Comparison of ENCODE assay signal across 11 mouse cellular contexts in genomic region chr4:22835381-22836123, GRCm38 (mm10).
DNase-seq lines count a peak whose midpoint lies in the region; ATAC-seq lines count a peak whose summit lies in the region.
"Had no signal": no experiment of that assay in that cellular context is flagged by ENCODE, and none has a peak within 500 bp of the region (broad histone marks: within the 10 kb centered on the region; RNA-seq: fewer than 3 reads in every experiment).

No protein-coding gene starts in this region.

- 24% methylated on average over 9 of the region's 9 CpGs for WGBS in limb, embryonic 12.5 days

- H3K4me3 ChIP-seq in limb, embryonic 12.5 days (replicated peaks): peak overlapping the region; percentile 9; the same call in 1 of the 2 replicates

- DNase-seq in right cerebral cortex, postnatal 10 days (ENCODE audit: low spot score in 2 of 2): peak; percentile 20 to 22
- DNase-seq in right cerebral cortex, postnatal 25 days: no peak
- DNase-seq in forelimb bud, embryonic 11.5 days (ENCODE audit: low read depth, low spot score): peak; percentile 14
- DNase-seq in testis, postnatal 10 days (ENCODE audit: low spot score): peak; percentile 37
- no peak for DNase-seq in urinary bladder, adult 2 months (ENCODE audit: low spot score)
- no peak for DNase-seq in urinary bladder, adult 18-20 months (ENCODE audit: low spot score in 2 of 2)
- DNase-seq: kidney, postnatal 14 days had no signal

- peak overlapping the region; percentile 37 for H3K4me2 ChIP-seq in limb, embryonic 12.5 days

- H3K27me3 ChIP-seq in limb, embryonic 12.5 days: no peaks in the 10 kb centered on the region

- ATAC-seq in limb, embryonic 12.5 days (ENCODE audit: insufficient number of reproducible peaks, insufficient read depth, low FRiP score, low TSS enrichment, low read depth): no peak
- no peak for ATAC-seq in granulocyte monocyte progenitor cell, adult 5-6 weeks (replicated peaks; ENCODE audit: poor library complexity, severe bottlenecking)

- H3K27ac ChIP-seq in limb, embryonic 12.5 days: peak overlapping the region; percentile 29; the same call in 1 of the 2 replicates
- H3K27ac ChIP-seq: macrophage had no signal

- H3K9ac ChIP-seq in limb, embryonic 12.5 days (replicated peaks): no peak overlapping the region

- no peaks in the 10 kb centered on the region for H3K36me3 ChIP-seq in limb, embryonic 12.5 days
- H3K36me3 ChIP-seq: G1E had no signal

- peaks cover 4% of the 10 kb centered on the region for H3K4me1 ChIP-seq in limb, embryonic 12.5 days (replicated peaks)

- H3K9me3 ChIP-seq in limb, embryonic 12.5 days: no peaks in the 10 kb centered on the region
- H3K9me3 ChIP-seq: G1E had no signal

Comparison
In these comparisons a context has a peak if more than half of its experiments do, and no peak if none do; other contexts are left out.
1. DNase-seq: peak in right cerebral cortex, postnatal 10 days (2 of 2), forelimb bud, embryonic 11.5 days (single experiment) and testis, postnatal 10 days (single experiment); none in right cerebral cortex, postnatal 25 days (single experiment), urinary bladder, adult 2 months (single experiment) and urinary bladder, adult 18-20 months (0 of 2).